Mouse (Mus musculus) embryonic stem cell, embryonic (primary cell): Measurements from ENCODE around the gene Rbbp4.

Experiments used
- CTCF ChIA-PET, 4 experiments: fragments of 300-600 bp in 2 of 4; fragments of 350-600 bp in 2 of 4; sonication (Branson Sonifier 250); formaldehyde crosslinking; loops; one replicate each; lab custom pipeline; 2022; ENCODE audit warnings: inconsistent platforms in 2 of 4; lab: Charles Lee
- POLR2A ChIA-PET, 4 experiments: fragments of 300-600 bp in 2 of 4; fragments of 350-600 bp in 2 of 4; sonication (Branson Sonifier 250); formaldehyde crosslinking; loops; one replicate each; lab custom pipeline; 2022; ENCODE audit warnings: antibody characterized with exemption in 4 of 4, inconsistent platforms in 1 of 4; lab: Charles Lee

The Rbbp4 gene

GRCm38 (mm10) chr4:129364379-129364778 lies 29.2 kb upstream of the Rbbp4 start:
- ChIA-PET CTCF (interaction anchor here in 3 of 4 experiments (0.6 to 2.4 kb wide), 9 partner anchors 9 to 252 kb away, joined by 3 to 8 read pairs (median 4); no protein-coding TSS in a partner anchor), POLR2A (interaction anchor here in 2 of 4 experiments (0.9 to 6.4 kb wide), 12 partner anchors 9 to 175 kb away, joined by 3 to 44 read pairs (median 10); partner anchors contain the start of genes Bsdc1 (in 1 of the 2), S100pbp (in 1 of the 2) and Yars (in 1 of the 2))

GRCm38 (mm10) chr4:129363463-129363862 lies 28.3 kb upstream of the Rbbp4 start:
- ChIA-PET CTCF (interaction anchor here (1.0 to 2.4 kb wide), 12 partner anchors 10 to 250 kb away, joined by 3 to 10 read pairs (median 4); no protein-coding TSS in a partner anchor), POLR2A (interaction anchor here (0.5 to 6.4 kb wide), 25 partner anchors 8 to 655 kb away, joined by 3 to 44 read pairs (median 4); partner anchors contain the start of genes Bsdc1 (in 1 of the 4), C77080 (in 1 of the 4), Rnf19b (in 1 of the 4) and Zbtb8a (in 1 of the 4))

GRCm38 (mm10) chr4:129362771-129363170 lies 27.6 kb upstream of the Rbbp4 start:
- POLR2A ChIA-PET: interaction anchor here (0.5 to 6.4 kb wide), 27 partner anchors 9 to 429 kb away, joined by 3 to 44 read pairs (median 4); partner anchors contain the start of genes Bsdc1 (in 1 of the 4), C77080 (in 1 of the 4), Rnf19b (in 1 of the 4) and Zbtb8a (in 1 of the 4)
- CTCF ChIA-PET: interaction anchor here (0.5 to 2.4 kb wide), 15 partner anchors 9 to 250 kb away, joined by 3 to 10 read pairs (median 3); no protein-coding TSS in a partner anchor

- ChIA-PET CTCF (interaction anchor here in 3 of 4 experiments (0.5 to 2.4 kb wide), 9 partner anchors 10 to 246 kb away, joined by 3 to 11 read pairs (median 4); no protein-coding TSS in a partner anchor), POLR2A (interaction anchor here (0.5 to 6.4 kb wide), 19 partner anchors 9 to 429 kb away, joined by 3 to 44 read pairs (median 4); partner anchors contain the start of genes Bsdc1 (in 1 of the 4) and C77080 (in 1 of the 4))
These were observed 27.1 kb upstream of the Rbbp4 start for GRCm38 (mm10) chr4:129362238-129362637.

GRCm38 (mm10) chr4:129357613-129358163 lies 22.5 kb upstream of the Rbbp4 start:
- ChIA-PET POLR2A (interaction anchor here in 3 of 4 experiments (0.7 to 1.4 kb wide), 7 partner anchors 10 to 135 kb away, joined by 3 to 5 read pairs (median 3); no protein-coding TSS in a partner anchor), CTCF (interaction anchor here in 1 of 4 experiments (0.6 to 1.0 kb wide), 2 partner anchors 17 to 396 kb away, joined by 3 read pairs; no protein-coding TSS in a partner anchor)

- ChIA-PET POLR2A (interaction anchor here in 1 of 4 experiments (1.5 to 2.2 kb wide), 2 partner anchors 24 to 107 kb away, joined by 3 to 8 read pairs; partner anchors contain the start of genes Bsdc1 and Zbtb8a), CTCF (no interaction called here)
These were observed 19.1 kb upstream of the Rbbp4 start for GRCm38 (mm10) chr4:129354236-129354635.

GRCm38 (mm10) chr4:129353176-129353575 lies 18.0 kb upstream of the Rbbp4 start:
- POLR2A ChIA-PET: interaction anchor here in 2 of 4 experiments (0.6 to 2.2 kb wide), 11 partner anchors 10 to 288 kb away, joined by 3 to 8 read pairs (median 3); partner anchors contain the start of genes Bsdc1 (in 2 of the 2), Txlna (in 1 of the 2) and Zbtb8a (in 1 of the 2)
- CTCF ChIA-PET: no interaction called here

- ChIA-PET CTCF (interaction anchor here (0.5 to 2.2 kb wide), 19 partner anchors 9 to 1405 kb away, joined by 3 to 23 read pairs (median 4); partner anchors contain the start of gene Zbtb8b (in 1 of the 4)), POLR2A (interaction anchor here in 3 of 4 experiments (0.6 to 2.7 kb wide), 41 partner anchors 9 to 290 kb away, joined by 3 to 18 read pairs (median 4); partner anchors contain the start of genes Rbbp4 (in 2 of the 3), Bsdc1 (in 1 of the 3), Txlna (in 1 of the 3) and Zbtb8os (in 1 of the 3))
These were observed 15.9 kb upstream of the Rbbp4 start for GRCm38 (mm10) chr4:129351111-129351510.

- POLR2A ChIA-PET: interaction anchor here in 3 of 4 experiments (0.6 to 2.7 kb wide), 38 partner anchors 8 to 290 kb away, joined by 3 to 18 read pairs (median 4); partner anchors contain the start of genes Bsdc1 (in 1 of the 3), Rbbp4 (in 1 of the 3), Txlna (in 1 of the 3) and Zbtb8os (in 1 of the 3)
- CTCF ChIA-PET: interaction anchor here (0.5 to 2.2 kb wide), 19 partner anchors 9 to 769 kb away, joined by 3 to 23 read pairs (median 4); partner anchors contain the start of gene Zbtb8b (in 1 of the 4)
These were observed 15.5 kb upstream of the Rbbp4 start for GRCm38 (mm10) chr4:129350644-129351043.

- CTCF ChIA-PET: interaction anchor here in 3 of 4 experiments (0.5 to 3.0 kb wide), 6 partner anchors 15 to 115 kb away, joined by 4 to 18 read pairs (median 8); partner anchors contain the start of gene Bsdc1 (in 1 of the 3)
- POLR2A ChIA-PET: interaction anchor here in 3 of 4 experiments (0.9 to 2.3 kb wide), 10 partner anchors 9 to 163 kb away, joined by 3 to 11 read pairs (median 3); partner anchors contain the start of genes Bsdc1 (in 2 of the 3), Rbbp4 (in 1 of the 3) and Zbtb8os (in 1 of the 3)
These were observed 11.4 kb upstream of the Rbbp4 start for GRCm38 (mm10) chr4:129346481-129347154.

- POLR2A ChIA-PET: interaction anchor here in 3 of 4 experiments (0.7 to 1.4 kb wide), 6 partner anchors 8 to 178 kb away, joined by 3 to 5 read pairs (median 3); no protein-coding TSS in a partner anchor
- CTCF ChIA-PET: interaction anchor here in 3 of 4 experiments (0.6 to 1.5 kb wide), 3 partner anchors 113 to 228 kb away, joined by 3 to 4 read pairs (median 3); partner anchors contain the start of gene Bsdc1 (in 1 of the 3)
These were observed 7.5 kb upstream of the Rbbp4 start for GRCm38 (mm10) chr4:129342705-129343104.

GRCm38 (mm10) chr4:129341888-129342287 lies 6.7 kb upstream of the Rbbp4 start:
- ChIA-PET POLR2A (interaction anchor here in 3 of 4 experiments (0.6 to 1.4 kb wide), 6 partner anchors 9 to 309 kb away, joined by 3 to 5 read pairs (median 3); no protein-coding TSS in a partner anchor), CTCF (interaction anchor here in 2 of 4 experiments (0.5 to 1.5 kb wide), 4 partner anchors 114 to 530 kb away, joined by 3 to 6 read pairs (median 4); partner anchors contain the start of gene Bsdc1 (in 1 of the 2))

- ChIA-PET POLR2A (interaction anchor here in 2 of 4 experiments (0.6 kb wide), 2 partner anchors 114 to 215 kb away, joined by 3 to 4 read pairs; no protein-coding TSS in a partner anchor), CTCF (interaction anchor here in 3 of 4 experiments (0.6 to 0.7 kb wide), 3 partner anchors 19 to 553 kb away, joined by 3 to 4 read pairs (median 3); no protein-coding TSS in a partner anchor)
These were observed 4.6 kb upstream of the Rbbp4 start for GRCm38 (mm10) chr4:129339743-129340142.

GRCm38 (mm10) chr4:129336291-129336690 lies 1.1 kb upstream of the Rbbp4 start:
- POLR2A ChIA-PET: interaction anchor here (1.0 to 7.0 kb wide), 13 partner anchors 9 to 125 kb away, joined by 3 to 35 read pairs (median 4); partner anchors contain the start of gene Bsdc1 (in 1 of the 4)
- CTCF ChIA-PET: interaction anchor here in 1 of 4 experiments (0.6 kb wide), 1 partner anchor 1487 kb away, joined by 3 read pairs; no protein-coding TSS in a partner anchor

- ChIA-PET CTCF (interaction anchor here in 2 of 4 experiments (0.7 to 0.8 kb wide), 2 partner anchors 104 to 1428 kb away, joined by 3 read pairs; no protein-coding TSS in a partner anchor), POLR2A (interaction anchor here in 2 of 4 experiments (0.6 to 7.0 kb wide), 36 partner anchors 9 to 274 kb away, joined by 3 to 35 read pairs (median 4); partner anchors contain the start of genes Bsdc1 (in 2 of the 2), S100pbp (in 1 of the 2) and Yars (in 1 of the 2))
These were observed 424 bp downstream of the Rbbp4 start for GRCm38 (mm10) chr4:129334677-129335215.

GRCm38 (mm10) chr4:129332846-129333245 lies 2.3 kb downstream of the Rbbp4 start:
- ChIA-PET CTCF (no interaction called here), POLR2A (interaction anchor here in 2 of 4 experiments (0.7 to 7.0 kb wide), 12 partner anchors 9 to 220 kb away, joined by 3 to 35 read pairs (median 7); partner anchors contain the start of gene Bsdc1 (in 2 of the 2))
